Mouse (Mus musculus): Measurements from ENCODE around the gene Vat1l.

DNA sequence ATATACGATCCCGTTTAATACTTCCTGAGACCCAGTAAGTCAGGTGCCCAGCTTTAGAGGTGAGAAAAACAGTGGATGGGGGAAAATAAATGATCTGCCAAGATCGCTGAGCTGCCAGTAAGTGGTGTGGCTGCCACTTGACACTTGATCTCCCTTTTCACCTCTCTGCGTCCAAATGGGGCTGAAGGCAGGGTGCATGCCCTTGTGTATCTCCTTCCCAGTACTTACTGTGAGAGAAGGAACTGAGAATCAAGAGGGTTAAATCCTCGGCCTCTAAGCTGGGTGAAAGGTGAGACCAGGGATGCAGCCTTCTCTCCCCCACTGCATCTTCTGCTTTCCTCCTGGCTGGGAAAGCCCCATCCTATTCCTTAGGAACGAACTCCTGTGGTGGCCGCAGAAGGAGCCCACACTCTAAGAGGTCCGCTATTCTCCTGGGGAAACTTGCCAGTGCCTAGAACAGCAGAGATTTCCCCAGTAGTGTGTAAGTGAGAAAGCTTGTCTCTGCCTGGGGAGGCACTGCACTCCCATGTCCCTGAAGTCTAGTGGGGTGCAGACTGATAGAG lies 1.1 kb downstream of the Vat1l start:
- TF ChIP-seq POLR2A (IDR thresholded peaks at IDR 0.05; ENCODE audit: low read depth, low read length), result no peak
- TF ChIP-seq CTCF (IDR thresholded peaks at IDR 0.05; ENCODE audit: extremely low read depth, insufficient read length, insufficient replicate concordance, low read depth, low read length), result no peak

Data from small intestine, adult 2 months (tissue).